Mouse (Mus musculus) ES-E14 (cell line): ENCODE results near the gene Cpn1. TPM values are rescaled to one million over a fixed set of nuclear protein-coding genes. Genes with fewer than 3 reads are reported as not detected.
A peak's percentile ranks its signal among the peaks of the same experiment; 100 is the strongest.

ENCODE experiments used
- DNase-seq: peaks from one replicate; pipeline ENCODE4 v3.0.0-alpha.2; 2013; ENCODE audit warnings: low read depth, low spot score
- H3K27ac ChIP-seq: 2 replicates; pipeline ENCODE4 v1.5.1; 2012; ENCODE audit warnings: low read depth, mild to moderate bottlenecking, low read length, moderate library complexity, mixed read lengths; ENCODE audit not compliant: poor library complexity, insufficient read depth, severe bottlenecking
- H3K36me3 ChIP-seq: 2 replicates; pipeline ENCODE4 v1.6.1; 2012; ENCODE audit warnings: mild to moderate bottlenecking, low read length, moderate library complexity, mixed read lengths; ENCODE audit not compliant: control insufficient read depth, poor library complexity, insufficient read depth, severe bottlenecking
- H3K4me1 ChIP-seq, 2 experiments: fragments of 150-350 bp in 1 of 2; sonication (generic) in 1 of 2; 2 replicates each; pipeline ENCODE4 v1.6.1; 2012; ENCODE audit warnings: low read length in 2 of 2, mild to moderate bottlenecking in 1 of 2, mixed read lengths in 1 of 2; ENCODE audit not compliant: control insufficient read depth in 2 of 2, insufficient read depth in 2 of 2, poor library complexity in 1 of 2
- H3K4me3 ChIP-seq, 2 experiments: fragments of 150-350 bp in 1 of 2; sonication (generic) in 1 of 2; 2 replicates each; pipeline ENCODE4 v1.5.1; 2012; ENCODE audit warnings: low read length in 2 of 2, low read depth in 1 of 2, mild to moderate bottlenecking in 1 of 2, mixed read lengths in 1 of 2; ENCODE audit not compliant: insufficient read depth in 1 of 2, poor library complexity in 1 of 2, severe bottlenecking in 1 of 2
- H3K9ac ChIP-seq: 2 replicates; pipeline ENCODE4 v1.6.1; 2012; ENCODE audit warnings: low read depth, mild to moderate bottlenecking, low read length, mixed read lengths; ENCODE audit not compliant: poor library complexity, insufficient read depth, severe bottlenecking
- H3K9me3 ChIP-seq: fragments of 150-350 bp; sonication (generic); 2 replicates; pipeline ENCODE4 v1.6.1; 2012; ENCODE audit warnings: low read depth, mild to moderate bottlenecking, low read length; ENCODE audit not compliant: control insufficient read depth, insufficient read depth
- CHD2 ChIP-seq: IDR thresholded peaks from 2 replicates; pipeline ENCODE4 v1.6.1; 2014; ENCODE audit warnings: mild to moderate bottlenecking, low read depth, low read length, inconsistent platforms
- HCFC1 ChIP-seq: IDR thresholded peaks from 2 replicates; pipeline ENCODE4 v1.6.1; 2012; ENCODE audit warnings: low read length, inconsistent platforms, borderline replicate concordance; ENCODE audit not compliant: insufficient read depth
- MAFK ChIP-seq: IDR thresholded peaks from 2 replicates; pipeline ENCODE4 v1.6.1; 2014; ENCODE audit warnings: mild to moderate bottlenecking, low read depth, low read length, inconsistent platforms; ENCODE audit not compliant: insufficient read depth
- ZC3H11A ChIP-seq: IDR thresholded peaks from 2 replicates; pipeline ENCODE4 v1.6.1; 2012; ENCODE audit warnings: low read depth, mild to moderate bottlenecking, inconsistent platforms, low read length, borderline replicate concordance
- ZNF384 ChIP-seq: IDR thresholded peaks from 2 replicates; pipeline ENCODE4 v1.6.1; 2012; ENCODE audit warnings: low read depth, low read length, inconsistent platforms
- in situ Hi-C, 2 experiments: fragments of 600-800 bp; cut with MboI; formaldehyde crosslinking; loops; one replicate each; pipeline ENCODE4 v1.15.1; 2025; ENCODE audit warnings: low sequenced_read_pairs in 2 of 2, inconsistent platforms in 1 of 2; ENCODE audit not compliant: unreplicated experiment in 2 of 2
- total RNA-seq: library from RNA; depleted of rRNA; stranded (reverse); fragments of 300-350 nt; gene quantifications from 2 replicates; pipeline ENCODE4 v1.2.3, GENCODE M21; 2012

Gene Cpn1
- total RNA-seq, 1 experiment, result 11.8 TPM

DNA sequence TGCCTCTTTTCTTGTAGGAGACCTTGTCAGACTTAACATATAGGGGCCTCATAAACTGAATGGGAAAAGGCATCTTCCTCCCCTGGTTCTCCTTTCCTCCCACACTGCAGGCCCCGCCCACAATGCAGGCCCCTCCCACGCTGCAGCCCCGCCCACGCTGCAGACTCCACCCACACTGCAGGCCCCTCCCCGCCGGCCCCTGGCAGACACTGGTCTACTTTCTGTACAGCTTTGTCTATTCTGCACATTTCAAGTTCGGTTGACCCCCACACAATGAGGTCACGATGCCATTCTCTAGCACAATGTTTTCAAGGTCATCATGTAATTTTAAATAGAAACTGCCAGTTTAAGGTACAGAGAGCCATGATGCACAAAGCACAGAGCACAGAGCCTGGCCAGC, 62.0 kb downstream of the Cpn1 start:
- Histone ChIP-seq H3K36me3 (no peaks in the 10 kb centered on the region), H3K9ac (no peak overlapping the region), H3K4me1 (peaks cover 2 to 14% of the 10 kb centered on the region in 2 experiments; a peak in 1 of 4 replicates), H3K9me3 (no peaks in the 10 kb centered on the region), H3K27ac (no peak overlapping the region), H3K4me3 (no peak overlapping the region)
- no peak for DNase-seq
- no peak for TF ChIP-seq ZC3H11A
- no peak for TF ChIP-seq ZNF384
- TF ChIP-seq MAFK, result no peak
- TF ChIP-seq CHD2, result no peak
- TF ChIP-seq HCFC1, result no peak
- in situ Hi-C loops, result no loop called here

- TF ChIP-seq HCFC1 (no peak), ZNF384 (no peak), CHD2 (no peak), MAFK (no peak), ZC3H11A (no peak)
- Histone ChIP-seq H3K27ac (no peak overlapping the region), H3K4me3 (no peak overlapping the region), H3K9me3 (no peaks in the 10 kb centered on the region), H3K36me3 (no peaks in the 10 kb centered on the region), H3K9ac (no peak overlapping the region), H3K4me1 (peaks cover 5 to 16% of the 10 kb centered on the region in 2 experiments; a peak in 2 of 4 replicates)
- no peak for DNase-seq
- in situ Hi-C loops, result no loop called here
Observed at GRCm38 (mm10) chr19:43922963-43923362, 63.4 kb downstream of the Cpn1 start.

- H3K4me1 ChIP-seq, result peaks cover 5 to 20% of the 10 kb centered on the region in 2 experiments; a peak in 3 of 4 replicates
- no peaks in the 10 kb centered on the region for H3K36me3 ChIP-seq
- no peak overlapping the region for H3K4me3 ChIP-seq
- H3K9me3 ChIP-seq, result no peaks in the 10 kb centered on the region
- no peak for DNase-seq
- in situ Hi-C loops, result no loop called here
- no peak overlapping the region for H3K27ac ChIP-seq
- H3K9ac ChIP-seq, result no peak overlapping the region
- TF ChIP-seq ZC3H11A (no peak), MAFK (no peak), HCFC1 (no peak), ZNF384 (no peak), CHD2 (no peak)
Observed at GRCm38 (mm10) chr19:43921410-43921809, 64.9 kb downstream of the Cpn1 start.

- H3K4me1 ChIP-seq, result peaks cover 5 to 18% of the 10 kb centered on the region in 2 experiments; a peak in 3 of 4 replicates
- H3K9me3 ChIP-seq, result no peaks in the 10 kb centered on the region
- H3K9ac ChIP-seq, result peak overlapping the region; percentile 32; the same call in 1 of the 2 replicates
- no peak for DNase-seq
- peak overlapping the region; percentile 21 to 29; a peak in 2 of 4 replicates for H3K4me3 ChIP-seq
- H3K36me3 ChIP-seq, result no peaks in the 10 kb centered on the region
- TF ChIP-seq MAFK (no peak), CHD2 (no peak)
- H3K27ac ChIP-seq, result no peak overlapping the region
- in situ Hi-C loops, result no loop called here
Observed at GRCm38 (mm10) chr19:43920453-43921300, 65.7 kb downstream of the Cpn1 start.
